Mouse (Mus musculus): ENCODE results near the gene Oprm1.

The Oprm1 gene

GRCm38 (mm10) chr10:6758206-6758605 lies at the start of gene Oprm1:
Oprm1 (plus strand) TSS chr10:6758506.
- no peak for DNase-seq (ENCODE audit: low read depth, low spot score)
- H3K27me3 ChIP-seq (ENCODE audit: control insufficient read depth, insufficient read depth, low read length, poor library complexity, severe bottlenecking) = no peaks in the 10 kb centered on the region

GRCm38 (mm10) chr10:6717181-6717948 lies 40.9 kb upstream of the Oprm1 start:
- H3K36me3 ChIP-seq (ENCODE audit: control insufficient read depth, insufficient read depth, low read length, poor library complexity, severe bottlenecking) = no peaks in the 10 kb centered on the region
- H3K27me3 ChIP-seq (ENCODE audit: control insufficient read depth, insufficient read depth, low read length, poor library complexity, severe bottlenecking) = no peaks in the 10 kb centered on the region
- no peak for DNase-seq (ENCODE audit: low read depth, low spot score)

More at GRCm38 (mm10) chr10:6758206-6758605, at the start of gene Oprm1:
- no peaks in the 10 kb centered on the region for H3K36me3 ChIP-seq (ENCODE audit: control insufficient read depth, insufficient read depth, low read length, poor library complexity, severe bottlenecking)

- no peaks in the 10 kb centered on the region for H3K36me3 ChIP-seq (ENCODE audit: control insufficient read depth, insufficient read depth, low read length, poor library complexity, severe bottlenecking)
- DNase-seq (ENCODE audit: low read depth, low spot score) = no peak
- no peaks in the 10 kb centered on the region; the same call in 1 of the 2 replicates for H3K27me3 ChIP-seq (ENCODE audit: control insufficient read depth, insufficient read depth, low read length, poor library complexity, severe bottlenecking)
These were observed 34.5 kb upstream of the Oprm1 start for GRCm38 (mm10) chr10:6723765-6724164.

- Histone ChIP-seq H3K27me3 (ENCODE audit: control insufficient read depth, insufficient read depth, low read length, poor library complexity, severe bottlenecking) (no peaks in the 10 kb centered on the region; the same call in 1 of the 2 replicates), H3K36me3 (ENCODE audit: control insufficient read depth, insufficient read depth, low read length, poor library complexity, severe bottlenecking) (no peaks in the 10 kb centered on the region)
- DNase-seq (ENCODE audit: low read depth, low spot score) = no peak
These were observed 29.8 kb upstream of the Oprm1 start for GRCm38 (mm10) chr10:6728469-6728868.

GRCm38 (mm10) chr10:6753375-6753774 lies 4.9 kb upstream of the Oprm1 start:
- no peak for DNase-seq (ENCODE audit: low read depth, low spot score)
- no peaks in the 10 kb centered on the region for H3K36me3 ChIP-seq (ENCODE audit: control insufficient read depth, insufficient read depth, low read length, poor library complexity, severe bottlenecking)
- no peaks in the 10 kb centered on the region for H3K27me3 ChIP-seq (ENCODE audit: control insufficient read depth, insufficient read depth, low read length, poor library complexity, severe bottlenecking)

GRCm38 (mm10) chr10:6761287-6761811 lies 3.0 kb downstream of the Oprm1 start, which contains the start of gene Gm10945:
Gm10945 (minus strand) TSS chr10:6761761.
- Histone ChIP-seq H3K36me3 (ENCODE audit: control insufficient read depth, insufficient read depth, low read length, poor library complexity, severe bottlenecking) (no peaks in the 10 kb centered on the region), H3K27me3 (ENCODE audit: control insufficient read depth, insufficient read depth, low read length, poor library complexity, severe bottlenecking) (no peaks in the 10 kb centered on the region)
- DNase-seq (ENCODE audit: low read depth, low spot score) = no peak

- H3K27me3 ChIP-seq (ENCODE audit: control insufficient read depth, insufficient read depth, low read length, poor library complexity, severe bottlenecking) = no peaks in the 10 kb centered on the region
- no peak for DNase-seq (ENCODE audit: low read depth, low spot score)
- H3K36me3 ChIP-seq (ENCODE audit: control insufficient read depth, insufficient read depth, low read length, poor library complexity, severe bottlenecking) = no peaks in the 10 kb centered on the region
These were observed 30.4 kb downstream of the Oprm1 start for GRCm38 (mm10) chr10:6788517-6789237.

GRCm38 (mm10) chr10:6790226-6790625 lies 31.9 kb downstream of the Oprm1 start:
- Histone ChIP-seq H3K27me3 (ENCODE audit: control insufficient read depth, insufficient read depth, low read length, poor library complexity, severe bottlenecking) (no peaks in the 10 kb centered on the region), H3K36me3 (ENCODE audit: control insufficient read depth, insufficient read depth, low read length, poor library complexity, severe bottlenecking) (no peaks in the 10 kb centered on the region)
- no peak for DNase-seq (ENCODE audit: low read depth, low spot score)

- no peak for DNase-seq (ENCODE audit: low read depth, low spot score)
- Histone ChIP-seq H3K27me3 (ENCODE audit: control insufficient read depth, insufficient read depth, low read length, poor library complexity, severe bottlenecking) (no peaks in the 10 kb centered on the region), H3K36me3 (ENCODE audit: control insufficient read depth, insufficient read depth, low read length, poor library complexity, severe bottlenecking) (no peaks in the 10 kb centered on the region)
These were observed 62.3 kb downstream of the Oprm1 start for GRCm38 (mm10) chr10:6820626-6821025.

GRCm38 (mm10) chr10:6842225-6842624 lies 83.9 kb downstream of the Oprm1 start:
- no peaks in the 10 kb centered on the region for H3K36me3 ChIP-seq (ENCODE audit: control insufficient read depth, insufficient read depth, low read length, poor library complexity, severe bottlenecking)
- no peaks in the 10 kb centered on the region for H3K27me3 ChIP-seq (ENCODE audit: control insufficient read depth, insufficient read depth, low read length, poor library complexity, severe bottlenecking)
- DNase-seq (ENCODE audit: low read depth, low spot score) = no peak

- H3K27me3 ChIP-seq (ENCODE audit: control insufficient read depth, insufficient read depth, low read length, poor library complexity, severe bottlenecking) = no peaks in the 10 kb centered on the region
- no peak for DNase-seq (ENCODE audit: low read depth, low spot score)
These were observed 88.0 kb downstream of the Oprm1 start for GRCm38 (mm10) chr10:6846283-6846682.

GRCm38 (mm10) chr10:6848162-6848754 lies 90.0 kb downstream of the Oprm1 start:
- peak; percentile 1 for DNase-seq (ENCODE audit: low read depth, low spot score)
- no peaks in the 10 kb centered on the region for H3K27me3 ChIP-seq (ENCODE audit: control insufficient read depth, insufficient read depth, low read length, poor library complexity, severe bottlenecking)

More at GRCm38 (mm10) chr10:6846283-6846682, 88.0 kb downstream of the Oprm1 start:
- no peaks in the 10 kb centered on the region for H3K36me3 ChIP-seq (ENCODE audit: control insufficient read depth, insufficient read depth, low read length, poor library complexity, severe bottlenecking)

GRCm38 (mm10) chr10:6848834-6849233 lies 90.5 kb downstream of the Oprm1 start:
- H3K36me3 ChIP-seq (ENCODE audit: control insufficient read depth, insufficient read depth, low read length, poor library complexity, severe bottlenecking) = no peaks in the 10 kb centered on the region
- DNase-seq (ENCODE audit: low read depth, low spot score) = no peak

More at GRCm38 (mm10) chr10:6848162-6848754, 90.0 kb downstream of the Oprm1 start:
- H3K36me3 ChIP-seq (ENCODE audit: control insufficient read depth, insufficient read depth, low read length, poor library complexity, severe bottlenecking) = no peaks in the 10 kb centered on the region

GRCm38 (mm10) chr10:6855812-6856211 lies 97.5 kb downstream of the Oprm1 start:
- Histone ChIP-seq H3K36me3 (ENCODE audit: control insufficient read depth, insufficient read depth, low read length, poor library complexity, severe bottlenecking) (no peaks in the 10 kb centered on the region), H3K27me3 (ENCODE audit: control insufficient read depth, insufficient read depth, low read length, poor library complexity, severe bottlenecking) (no peaks in the 10 kb centered on the region)
- no peak for DNase-seq (ENCODE audit: low read depth, low spot score)

More at GRCm38 (mm10) chr10:6848834-6849233, 90.5 kb downstream of the Oprm1 start:
- no peaks in the 10 kb centered on the region for H3K27me3 ChIP-seq (ENCODE audit: control insufficient read depth, insufficient read depth, low read length, poor library complexity, severe bottlenecking)

Data from splenic B cell, adult 2 months (primary cell).